Mouse (Mus musculus) midbrain, postnatal 0 days (tissue): ENCODE results near the gene Abca4. TPM values are rescaled to one million over a fixed set of nuclear protein-coding genes. Genes with fewer than 3 reads are reported as not detected.
A peak's percentile ranks its signal among the peaks of the same experiment; 100 is the strongest.

Experiments
- ATAC-seq: fragments of 200-750 bp; cut with Nextera tagmentation; 2 replicates; pipeline ENCODE4 v1.8.0; 2017; ENCODE audit warnings: moderate number of reproducible peaks, mild to moderate bottlenecking, moderate TSS enrichment, moderate library complexity; ENCODE audit not compliant: low FRiP score
- DNase-seq: peaks from one replicate; pipeline ENCODE4 v3.0.0-alpha.2; 2015; ENCODE audit warnings: low spot score
- H3K27ac ChIP-seq: fragments of 300-500 bp; sonication (generic); 2 replicates; pipeline ENCODE4 v1.5.1; 2014; ENCODE audit warnings: low read depth, mild to moderate bottlenecking, low read length, mixed read lengths
- H3K27me3 ChIP-seq: fragments of 300-500 bp; sonication (generic); 2 replicates; pipeline ENCODE4 v1.6.1; 2014; ENCODE audit warnings: low read length, control low read depth, mixed read lengths; ENCODE audit not compliant: insufficient read depth
- H3K36me3 ChIP-seq: fragments of 300-500 bp; sonication (generic); 2 replicates; pipeline ENCODE4 v1.6.1; 2014; ENCODE audit warnings: low read length, control low read depth, mixed read lengths; ENCODE audit not compliant: insufficient read depth
- H3K4me1 ChIP-seq: fragments of 300-500 bp; sonication (generic); 2 replicates; pipeline ENCODE4 v1.6.1; 2014; ENCODE audit warnings: mild to moderate bottlenecking, control low read depth, antibody characterized with exemption, low read length, mixed read lengths; ENCODE audit not compliant: insufficient read depth
- H3K4me2 ChIP-seq: fragments of 300-500 bp; sonication (generic); 2 replicates; pipeline ENCODE4 v1.6.1; 2014; ENCODE audit warnings: low read depth, mild to moderate bottlenecking, low read length, mixed read lengths; ENCODE audit not compliant: poor library complexity, severe bottlenecking
- H3K4me3 ChIP-seq: fragments of 300-500 bp; sonication (generic); 2 replicates; pipeline ENCODE4 v1.5.1; 2014; ENCODE audit warnings: low read depth, mild to moderate bottlenecking, low read length, moderate library complexity
- H3K9ac ChIP-seq: fragments of 300-500 bp; sonication (generic); replicated peaks from 2 replicates; pipeline ENCODE4 v1.6.1; 2014; ENCODE audit warnings: mild to moderate bottlenecking, low read length, moderate library complexity, mixed read lengths; ENCODE audit not compliant: poor library complexity, severe bottlenecking
- H3K9me3 ChIP-seq: fragments of 300-500 bp; sonication (generic); 2 replicates; pipeline ENCODE4 v1.6.1; 2016; ENCODE audit warnings: low read length, control low read depth
- CTCF ChIP-seq: IDR thresholded peaks from 2 replicates; pipeline ENCODE4 v1.5.1; 2016; ENCODE audit warnings: antibody characterized with exemption, mild to moderate bottlenecking
- WGBS: fragments of 180-500 bp; shearing (Covaris S2); extraction: QIAGEN DNeasy Blood & Tissue Kit; methylation state at CpG from one replicate; pipeline ENCODE4 v1.1.7; 2014; 5-methylcytosine and 5-hydroxymethylcytosine counted together
- polyA plus RNA-seq: library from polyadenylated mRNA; unstranded; fragments of >200 nt; fragmentation: Nextera tagmentation; extraction: Ambion mirVana; gene quantifications from 2 replicates; pipeline ENCODE4 v1.2.1, GENCODE M21; 2015
- total RNA-seq: library from RNA; depleted of rRNA; stranded (reverse); fragments of >200 nt; gene quantifications from 2 replicates; pipeline ENCODE4 v1.2.3, GENCODE M21; 2014

The Abca4 gene
- total and polyA plus RNA-seq, 2 experiments from 2014 or later, result 0.94 to 7.7 TPM

DNA sequence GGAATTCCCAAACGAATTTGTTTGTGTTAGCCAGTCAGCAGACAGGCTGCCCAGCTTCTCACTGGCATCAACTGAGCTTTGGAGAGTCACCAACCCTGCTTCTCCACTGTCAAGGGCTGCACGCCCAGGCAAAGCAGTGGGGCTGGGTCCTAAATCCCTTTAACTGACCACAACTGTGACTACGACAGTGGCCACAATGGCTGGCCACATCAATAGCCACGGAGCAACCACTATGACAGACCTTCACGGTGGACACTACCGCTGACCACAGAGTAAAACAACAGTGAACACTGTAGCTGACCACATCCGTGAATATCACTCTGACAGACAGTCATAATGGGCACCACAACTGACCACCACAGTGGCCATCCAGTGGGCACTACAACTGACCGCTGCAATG is 78.6 kb downstream of the Abca4 start:
- DNase-seq, result no peak
- WGBS, result 82% methylated on average over 8 of the region's 8 CpGs
- Histone ChIP-seq H3K9me3 (no peaks in the 10 kb centered on the region), H3K4me1 (no peaks in the 10 kb centered on the region), H3K9ac (no peak overlapping the region), H3K27me3 (no peaks in the 10 kb centered on the region), H3K4me2 (no peak overlapping the region), H3K4me3 (no peak overlapping the region), H3K27ac (no peak overlapping the region), H3K36me3 (no peaks in the 10 kb centered on the region)
- ATAC-seq, result no peak
- no peak for TF ChIP-seq CTCF

DNA sequence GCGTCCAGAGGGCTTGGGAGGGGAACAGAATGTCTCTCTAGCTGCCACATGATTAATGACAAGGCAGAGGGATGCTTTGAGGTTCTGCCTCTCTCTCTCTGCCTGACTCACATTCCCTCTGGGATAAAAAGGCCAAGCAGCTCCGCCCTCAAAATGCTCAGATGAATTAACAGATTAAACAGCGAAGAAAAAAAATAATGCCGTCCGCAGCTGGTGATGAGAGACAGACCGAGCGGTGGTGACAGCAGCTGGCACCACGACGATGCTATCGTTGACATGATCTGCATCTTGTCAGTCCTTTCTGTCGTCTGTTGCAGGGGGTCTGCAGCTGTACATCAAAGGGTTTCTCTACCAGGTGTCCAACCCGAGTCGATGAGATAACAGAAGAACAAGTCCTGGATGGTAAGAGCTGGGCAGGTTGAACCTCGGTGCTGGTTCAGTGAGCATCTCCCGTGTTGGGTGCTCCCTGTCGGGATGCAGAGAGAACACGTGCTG is 84.8 kb downstream of the Abca4 start:
- Histone ChIP-seq H3K4me3 (no peak overlapping the region), H3K4me2 (peak overlapping the region; percentile 23; the same call in 1 of the 2 replicates), H3K27me3 (no peaks in the 10 kb centered on the region), H3K9me3 (no peaks in the 10 kb centered on the region), H3K36me3 (no peaks in the 10 kb centered on the region), H3K4me1 (peaks cover 5% of the 10 kb centered on the region; the same call in 1 of the 2 replicates), H3K27ac (no peak overlapping the region), H3K9ac (no peak overlapping the region)
- WGBS, result 21% methylated on average over 17 of the region's 17 CpGs
- peak; percentile 44 for DNase-seq
- ATAC-seq, result peak; percentile 31; the same call in 1 of the 2 replicates
- no peak for TF ChIP-seq CTCF

DNA sequence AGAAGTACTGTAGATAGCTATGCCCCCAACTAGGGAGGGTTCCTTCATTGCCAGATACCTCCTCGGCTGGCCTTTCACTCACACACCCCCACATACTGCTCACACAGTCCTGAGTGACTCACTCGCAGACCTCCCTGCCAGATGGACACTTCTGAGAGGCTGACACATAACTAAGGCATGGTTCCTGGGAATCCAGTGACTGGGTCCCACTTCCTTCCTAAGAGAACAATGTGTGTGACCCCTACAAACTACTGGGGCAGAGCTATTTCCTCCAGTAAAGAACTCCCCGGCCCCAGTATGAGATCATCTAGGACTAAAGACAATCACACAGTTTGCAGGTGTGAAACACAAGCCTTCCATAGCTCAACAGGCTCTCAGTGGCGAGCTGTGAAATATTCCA is 86.5 kb downstream of the Abca4 start:
- no peak overlapping the region for H3K4me2 ChIP-seq
- 61% methylated on average over 4 of the region's 4 CpGs for WGBS
- ATAC-seq (no peak), DNase-seq (no peak)
- H3K9ac ChIP-seq, result no peak overlapping the region
- no peaks in the 10 kb centered on the region for H3K27me3 ChIP-seq
- H3K4me1 ChIP-seq, result peaks cover 5% of the 10 kb centered on the region; the same call in 1 of the 2 replicates
- no peaks in the 10 kb centered on the region for H3K36me3 ChIP-seq
- no peaks in the 10 kb centered on the region for H3K9me3 ChIP-seq
- H3K27ac ChIP-seq, result no peak overlapping the region
- H3K4me3 ChIP-seq, result no peak overlapping the region
- no peak for TF ChIP-seq CTCF

DNA sequence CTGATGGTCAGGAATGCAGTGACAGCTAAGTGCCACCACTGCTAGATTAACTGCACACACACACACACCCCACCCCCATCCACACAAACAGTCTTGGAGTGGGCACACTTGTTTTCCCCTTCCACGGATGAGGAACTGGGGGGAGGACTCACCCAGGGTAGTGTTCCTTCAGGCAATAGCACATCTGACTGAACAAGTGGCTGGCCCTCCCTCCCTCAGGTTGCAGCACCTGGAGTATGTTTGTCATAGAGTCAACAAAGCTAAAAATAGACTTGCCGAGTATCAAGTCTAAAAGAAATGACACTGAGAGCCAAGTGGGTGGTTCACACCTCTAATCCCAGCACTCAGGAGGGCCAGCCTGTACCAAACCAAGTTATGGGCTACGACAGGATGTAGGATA is 87.4 kb downstream of the Abca4 start:
- no peak overlapping the region for H3K27ac ChIP-seq
- H3K36me3 ChIP-seq, result no peaks in the 10 kb centered on the region
- no peak for TF ChIP-seq CTCF
- WGBS, result 72% methylated on average over 3 of the region's 3 CpGs
- peaks cover 5% of the 10 kb centered on the region; the same call in 1 of the 2 replicates for H3K4me1 ChIP-seq
- no peaks in the 10 kb centered on the region for H3K9me3 ChIP-seq
- H3K4me2 ChIP-seq, result no peak overlapping the region
- H3K9ac ChIP-seq, result no peak overlapping the region
- DNase-seq (no peak), ATAC-seq (no peak)
- no peaks in the 10 kb centered on the region for H3K27me3 ChIP-seq
- no peak overlapping the region for H3K4me3 ChIP-seq

DNA sequence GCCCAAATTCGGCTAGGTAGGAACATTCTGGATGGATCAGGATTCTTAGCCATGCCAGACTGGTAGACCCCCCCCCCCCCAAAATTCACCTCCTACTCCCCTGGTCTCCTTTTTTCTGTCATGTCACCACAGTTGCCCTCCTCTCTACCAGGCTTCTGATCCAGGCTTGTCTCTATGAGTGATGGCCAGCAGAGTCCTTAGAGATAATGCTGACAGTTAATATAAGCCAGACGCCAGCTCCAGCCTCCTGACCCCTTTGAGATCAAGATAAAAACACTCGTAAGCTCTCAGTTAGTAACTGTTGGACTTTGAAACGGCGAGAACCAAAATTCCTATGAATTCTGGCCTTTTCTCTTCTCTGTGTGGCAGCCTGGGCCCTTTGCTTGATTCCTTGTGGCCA is 89.0 kb downstream of the Abca4 start:
- no peak for ATAC-seq
- no peak for DNase-seq
- no peaks in the 10 kb centered on the region for H3K9me3 ChIP-seq
- H3K4me3 ChIP-seq, result no peak overlapping the region
- no peak overlapping the region for H3K9ac ChIP-seq
- no peak overlapping the region for H3K4me2 ChIP-seq
- H3K4me1 ChIP-seq, result peaks cover 5% of the 10 kb centered on the region; the same call in 1 of the 2 replicates
- TF ChIP-seq CTCF, result no peak
- no peak overlapping the region for H3K27ac ChIP-seq
- 81% methylated on average over 5 of the region's 5 CpGs for WGBS
- H3K27me3 ChIP-seq, result no peaks in the 10 kb centered on the region
- no peaks in the 10 kb centered on the region for H3K36me3 ChIP-seq

DNA sequence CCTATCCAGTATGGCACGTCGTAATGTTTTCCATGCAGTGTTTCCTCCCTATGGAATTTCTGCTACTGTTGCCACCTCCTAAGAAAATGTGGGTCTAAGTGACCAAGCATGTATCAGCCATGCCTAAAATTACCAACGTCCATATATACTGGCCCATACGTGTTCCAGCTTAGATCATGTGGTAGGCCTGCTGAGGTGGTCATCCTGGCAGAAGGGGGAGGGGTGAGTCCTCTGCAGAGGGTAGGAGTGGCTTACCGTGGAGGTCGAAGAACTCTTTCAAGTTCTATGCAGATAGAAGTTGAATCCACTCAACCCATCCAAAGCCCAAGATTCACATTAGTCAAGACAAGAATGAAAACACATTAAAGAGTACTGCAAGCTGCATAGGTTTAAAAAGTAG is 89.6 kb downstream of the Abca4 start:
- WGBS, result 82% methylated on average over 6 of the region's 6 CpGs
- no peak for DNase-seq
- no peak overlapping the region for H3K4me2 ChIP-seq
- no peaks in the 10 kb centered on the region for H3K27me3 ChIP-seq
- no peak for ATAC-seq
- H3K9ac ChIP-seq, result no peak overlapping the region
- peaks cover 3% of the 10 kb centered on the region; the same call in 1 of the 2 replicates for H3K4me1 ChIP-seq
- no peaks in the 10 kb centered on the region for H3K9me3 ChIP-seq
- TF ChIP-seq CTCF, result no peak
- no peak overlapping the region for H3K4me3 ChIP-seq
- H3K36me3 ChIP-seq, result no peaks in the 10 kb centered on the region
- H3K27ac ChIP-seq, result no peak overlapping the region
